Mouse (Mus musculus) limb, embryonic 13.5 days (tissue): Measurements from ENCODE around the gene Nt5c2. TPM values are rescaled to one million over a fixed set of nuclear protein-coding genes. Genes with fewer than 3 reads are reported as not detected.
A peak's percentile ranks its signal among the peaks of the same experiment; 100 is the strongest.

Experiments used
- ATAC-seq: fragments of 200-750 bp; cut with Nextera tagmentation; 2 replicates; pipeline ENCODE4 v1.8.0; 2017; ENCODE audit warnings: low read depth, moderate number of reproducible peaks, moderate TSS enrichment; ENCODE audit not compliant: low FRiP score
- H3K27ac ChIP-seq: fragments of 300-500 bp; sonication (generic); 2 replicates; pipeline ENCODE4 v1.5.1; 2015; ENCODE audit warnings: inconsistent platforms, mild to moderate bottlenecking, moderate library complexity
- H3K27me3 ChIP-seq: fragments of 300-500 bp; sonication (generic); 2 replicates; pipeline ENCODE4 v1.6.1; 2015; ENCODE audit warnings: mild to moderate bottlenecking, inconsistent platforms
- H3K36me3 ChIP-seq: fragments of 300-500 bp; sonication (generic); 2 replicates; pipeline ENCODE4 v1.6.1; 2015; ENCODE audit warnings: inconsistent platforms, mild to moderate bottlenecking, moderate library complexity
- H3K4me1 ChIP-seq: fragments of 300-500 bp; sonication (generic); 2 replicates; pipeline ENCODE4 v1.6.1; 2015; ENCODE audit warnings: inconsistent platforms
- H3K4me2 ChIP-seq: fragments of 300-500 bp; sonication (generic); replicated peaks from 2 replicates; pipeline ENCODE4 v1.6.1; 2015; ENCODE audit warnings: inconsistent platforms, mild to moderate bottlenecking, moderate library complexity
- H3K4me3 ChIP-seq: fragments of 300-500 bp; sonication (generic); 2 replicates; pipeline ENCODE4 v1.5.1; 2015; ENCODE audit warnings: moderate library complexity, mild to moderate bottlenecking, inconsistent platforms
- H3K9ac ChIP-seq: fragments of 300-500 bp; sonication (generic); 2 replicates; pipeline ENCODE4 v1.6.1; 2015; ENCODE audit warnings: mild to moderate bottlenecking, inconsistent platforms
- H3K9me3 ChIP-seq: fragments of 300-500 bp; sonication (generic); 2 replicates; pipeline ENCODE4 v1.6.1; 2016; ENCODE audit warnings: inconsistent platforms
- WGBS: fragments of 180-500 bp; shearing (Covaris S2); methylation state at CpG from one replicate; pipeline ENCODE4 v1.1.7; 2015; 5-methylcytosine and 5-hydroxymethylcytosine counted together
- polyA plus RNA-seq: library from polyadenylated mRNA; unstranded; fragments of >200 nt; fragmentation: Nextera tagmentation; extraction: Ambion mirVana; gene quantifications from 2 replicates; pipeline ENCODE4 v1.2.1, GENCODE M21; 2015

The Nt5c2 gene
- polyA plus RNA-seq, 1 experiment from 2014 or later: 86.8 TPM

GRCm38 (mm10) chr19:47036596-47036995 is 21.6 kb upstream of the Nt5c2 start:
- Histone ChIP-seq H3K36me3 (peaks cover 76% of the 10 kb centered on the region), H3K4me2 (no peak overlapping the region), H3K4me3 (no peak overlapping the region), H3K9ac (no peak overlapping the region), H3K9me3 (no peaks in the 10 kb centered on the region), H3K27me3 (no peaks in the 10 kb centered on the region), H3K4me1 (no peaks in the 10 kb centered on the region), H3K27ac (no peak overlapping the region)
- 87% methylated on average over 3 of the region's 3 CpGs for WGBS
- ATAC-seq: no peak

- peaks cover 62% of the 10 kb centered on the region for H3K36me3 ChIP-seq
- 90% methylated on average over 4 of the region's 4 CpGs for WGBS
- H3K4me1 ChIP-seq: no peaks in the 10 kb centered on the region
- H3K27me3 ChIP-seq: no peaks in the 10 kb centered on the region
- no peak overlapping the region for H3K4me2 ChIP-seq
- ATAC-seq: no peak
- H3K9me3 ChIP-seq: no peaks in the 10 kb centered on the region
- H3K9ac ChIP-seq: no peak overlapping the region
- no peak overlapping the region for H3K4me3 ChIP-seq
- no peak overlapping the region for H3K27ac ChIP-seq
Measured at GRCm38 (mm10) chr19:47034916-47035315, 20.0 kb upstream of the Nt5c2 start.

GRCm38 (mm10) chr19:47031770-47032169 is 16.8 kb upstream of the Nt5c2 start:
- H3K9ac ChIP-seq: no peak overlapping the region
- no peaks in the 10 kb centered on the region for H3K4me1 ChIP-seq
- no peaks in the 10 kb centered on the region for H3K27me3 ChIP-seq
- WGBS: 88% methylated on average over 6 of the region's 6 CpGs
- no peak for ATAC-seq
- peaks cover 32% of the 10 kb centered on the region for H3K36me3 ChIP-seq
- H3K4me2 ChIP-seq: no peak overlapping the region
- no peak overlapping the region for H3K27ac ChIP-seq
- no peaks in the 10 kb centered on the region for H3K9me3 ChIP-seq
- H3K4me3 ChIP-seq: no peak overlapping the region

- Histone ChIP-seq H3K36me3 (peaks cover 20% of the 10 kb centered on the region), H3K9me3 (no peaks in the 10 kb centered on the region), H3K27me3 (no peaks in the 10 kb centered on the region), H3K4me2 (no peak overlapping the region), H3K4me3 (no peak overlapping the region), H3K9ac (no peak overlapping the region), H3K27ac (no peak overlapping the region), H3K4me1 (no peaks in the 10 kb centered on the region)
- ATAC-seq: no peak
- 87% methylated on average over 9 of the region's 9 CpGs for WGBS
Measured at GRCm38 (mm10) chr19:47029796-47030195, 14.8 kb upstream of the Nt5c2 start.

- Histone ChIP-seq H3K4me1 (no peaks in the 10 kb centered on the region), H3K9me3 (no peaks in the 10 kb centered on the region), H3K4me2 (no peak overlapping the region), H3K36me3 (no peaks in the 10 kb centered on the region), H3K9ac (no peak overlapping the region), H3K27me3 (0 out of 2 replicates have a peak, but pooled peaks cover 2% of the 10 kb centered on the region), H3K4me3 (no peak overlapping the region), H3K27ac (no peak overlapping the region)
- WGBS: 90% methylated on average over 4 of the region's 4 CpGs
- ATAC-seq: no peak
Measured at GRCm38 (mm10) chr19:47026513-47026912, 11.6 kb upstream of the Nt5c2 start.

GRCm38 (mm10) chr19:47024954-47025353 is 10.0 kb upstream of the Nt5c2 start:
- peaks cover 3% of the 10 kb centered on the region; the same call in 1 of the 2 replicates for H3K27me3 ChIP-seq
- no peak overlapping the region for H3K27ac ChIP-seq
- no peaks in the 10 kb centered on the region for H3K9me3 ChIP-seq
- H3K9ac ChIP-seq: no peak overlapping the region
- no peak for ATAC-seq
- H3K4me2 ChIP-seq: no peak overlapping the region
- WGBS: 80% methylated on average over 10 of the region's 10 CpGs
- H3K4me3 ChIP-seq: no peak overlapping the region
- H3K36me3 ChIP-seq: no peaks in the 10 kb centered on the region
- no peaks in the 10 kb centered on the region for H3K4me1 ChIP-seq

GRCm38 (mm10) chr19:47023546-47023945 is 8.6 kb upstream of the Nt5c2 start:
- Histone ChIP-seq H3K36me3 (no peaks in the 10 kb centered on the region), H3K27me3 (peaks cover 14% of the 10 kb centered on the region), H3K4me3 (no peak overlapping the region), H3K9me3 (no peaks in the 10 kb centered on the region), H3K9ac (no peak overlapping the region), H3K4me2 (no peak overlapping the region), H3K4me1 (0 out of 2 replicates have a peak, but pooled peaks cover 2% of the 10 kb centered on the region), H3K27ac (no peak overlapping the region)
- 86% methylated on average over 13 of the region's 13 CpGs for WGBS
- ATAC-seq: no peak

GRCm38 (mm10) chr19:47022709-47023108 is 7.8 kb upstream of the Nt5c2 start:
- Histone ChIP-seq H3K27ac (no peak overlapping the region), H3K9ac (no peak overlapping the region), H3K9me3 (no peaks in the 10 kb centered on the region), H3K36me3 (no peaks in the 10 kb centered on the region), H3K27me3 (peaks cover 22% of the 10 kb centered on the region), H3K4me3 (no peak overlapping the region), H3K4me2 (no peak overlapping the region), H3K4me1 (0 out of 2 replicates have a peak, but pooled peaks cover 2% of the 10 kb centered on the region)
- 71% methylated on average over 4 of the region's 4 CpGs for WGBS
- no peak for ATAC-seq

GRCm38 (mm10) chr19:47019326-47019725 is 4.4 kb upstream of the Nt5c2 start:
- ATAC-seq: no peak
- Histone ChIP-seq H3K27ac (no peak overlapping the region), H3K9ac (no peak overlapping the region), H3K4me1 (peaks cover 19% of the 10 kb centered on the region), H3K36me3 (no peaks in the 10 kb centered on the region), H3K4me3 (no peak overlapping the region), H3K4me2 (no peak overlapping the region), H3K9me3 (no peaks in the 10 kb centered on the region), H3K27me3 (peaks cover 52% of the 10 kb centered on the region)
- WGBS: 22% methylated on average over 6 of the region's 6 CpGs

- 36% methylated on average over 2 of the region's 2 CpGs for WGBS
- H3K27me3 ChIP-seq: peaks cover 62% of the 10 kb centered on the region
- no peak overlapping the region for H3K4me3 ChIP-seq
- ATAC-seq: no peak
- H3K9me3 ChIP-seq: no peaks in the 10 kb centered on the region
- H3K4me2 ChIP-seq: no peak overlapping the region
- peaks cover 21% of the 10 kb centered on the region for H3K4me1 ChIP-seq
- no peak overlapping the region for H3K9ac ChIP-seq
- no peak overlapping the region for H3K27ac ChIP-seq
- H3K36me3 ChIP-seq: no peaks in the 10 kb centered on the region
Measured at GRCm38 (mm10) chr19:47018330-47018729, 3.4 kb upstream of the Nt5c2 start.

GRCm38 (mm10) chr19:47017831-47018230 is 2.9 kb upstream of the Nt5c2 start:
- Histone ChIP-seq H3K9me3 (no peaks in the 10 kb centered on the region), H3K36me3 (no peaks in the 10 kb centered on the region), H3K4me1 (peaks cover 21% of the 10 kb centered on the region), H3K27me3 (peaks cover 67% of the 10 kb centered on the region), H3K9ac (no peak overlapping the region), H3K4me3 (no peak overlapping the region), H3K27ac (no peak overlapping the region), H3K4me2 (no peak overlapping the region)
- ATAC-seq: no peak
- 9% methylated on average over 3 of the region's 3 CpGs for WGBS

GRCm38 (mm10) chr19:47016487-47016886 is 1.5 kb upstream of the Nt5c2 start:
- ATAC-seq: 0 out of 2 replicates have a peak, but pooled peaks have one; percentile 52
- WGBS: 1% methylated on average over 15 of the region's 15 CpGs
- Histone ChIP-seq H3K4me3 (no peak overlapping the region), H3K9me3 (no peaks in the 10 kb centered on the region), H3K4me1 (peaks cover 21% of the 10 kb centered on the region), H3K27ac (no peak overlapping the region), H3K27me3 (peaks cover 78% of the 10 kb centered on the region), H3K9ac (no peak overlapping the region), H3K4me2 (no peak overlapping the region), H3K36me3 (no peaks in the 10 kb centered on the region)

- H3K4me2 ChIP-seq: peak overlapping the region; percentile 92; the same call in 1 of the 2 replicates
- no peaks in the 10 kb centered on the region for H3K36me3 ChIP-seq
- H3K27me3 ChIP-seq: peaks cover 82% of the 10 kb centered on the region
- no peak overlapping the region for H3K9ac ChIP-seq
- H3K9me3 ChIP-seq: no peaks in the 10 kb centered on the region
- no peak for ATAC-seq
- H3K4me3 ChIP-seq: peak overlapping the region; percentile 52
- WGBS: 4% methylated on average over 9 of the region's 9 CpGs
- no peak overlapping the region for H3K27ac ChIP-seq
- H3K4me1 ChIP-seq: peaks cover 21% of the 10 kb centered on the region
Measured at GRCm38 (mm10) chr19:47015965-47016364, 1.0 kb upstream of the Nt5c2 start.
